Mouse (Mus musculus): ENCODE measurements around the gene Mboat7. TPM values are rescaled to one million over a fixed set of nuclear protein-coding genes. Genes with fewer than 3 reads are reported as not detected.
"Not testable (repeated sequence)": the region's sequence is repeated elsewhere in the genome, so short reads cannot be mapped to it uniquely, and the experiment has no call there.

Mboat7 gene
- polyA plus RNA-seq, 1 experiment: 156 TPM

GRCm38 (mm10) chr7:3707027-3707426 lies 13.7 kb upstream of the Mboat7 start:
- no peak overlapping the region for H3K4me3 ChIP-seq (ENCODE audit: insufficient read depth, low read length)
- TF ChIP-seq CTCF (IDR thresholded peaks at IDR 0.05; ENCODE audit: extremely low read depth, insufficient read depth, low read length): no peak
- TF ChIP-seq POLR2A (IDR thresholded peaks at IDR 0.05; ENCODE audit: extremely low read depth, insufficient read depth, low read length): no peak
- H3K4me1 ChIP-seq (ENCODE audit: control insufficient read depth, insufficient read depth, low read length): no peaks in the 10 kb centered on the region
- H3K27ac ChIP-seq (ENCODE audit: insufficient read depth, low read length): no peak overlapping the region

- Histone ChIP-seq H3K27ac (ENCODE audit: insufficient read depth, low read length) (no peak overlapping the region), H3K4me1 (ENCODE audit: control insufficient read depth, insufficient read depth, low read length) (no peaks in the 10 kb centered on the region), H3K4me3 (ENCODE audit: insufficient read depth, low read length) (no peak overlapping the region)
- TF ChIP-seq POLR2A (IDR thresholded peaks at IDR 0.05; ENCODE audit: extremely low read depth, insufficient read depth, low read length) (no peak), CTCF (IDR thresholded peaks at IDR 0.05; ENCODE audit: extremely low read depth, insufficient read depth, low read length) (no peak)
Measured at GRCm38 (mm10) chr7:3706343-3706934, 13.1 kb upstream of the Mboat7 start.

DNA sequence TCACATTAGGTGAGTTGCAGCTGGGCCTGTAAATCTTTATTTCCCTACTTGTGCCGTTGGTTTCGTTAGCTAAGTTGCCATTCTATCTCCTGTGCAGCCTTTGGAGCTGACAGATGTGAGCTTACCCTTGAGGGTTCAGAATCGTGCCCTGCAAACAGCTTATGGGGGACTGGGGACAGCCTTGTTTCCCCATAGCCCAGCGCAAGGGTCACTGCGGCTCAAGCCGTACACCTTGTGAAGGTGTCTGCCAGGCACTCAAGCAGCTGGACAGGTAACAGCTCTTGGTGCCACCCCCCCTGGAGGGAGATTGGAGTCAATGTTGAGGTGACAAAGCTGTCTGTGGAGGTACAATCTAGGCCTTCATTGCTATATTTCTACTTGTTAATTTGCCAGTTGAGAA lies 12.6 kb upstream of the Mboat7 start:
- Histone ChIP-seq H3K27ac (ENCODE audit: insufficient read depth, low read length) (no peak overlapping the region), H3K4me1 (ENCODE audit: control insufficient read depth, insufficient read depth, low read length) (no peaks in the 10 kb centered on the region), H3K4me3 (ENCODE audit: insufficient read depth, low read length) (no peak overlapping the region)
- no peak for TF ChIP-seq CTCF (IDR thresholded peaks at IDR 0.05; ENCODE audit: extremely low read depth, insufficient read depth, low read length)
- TF ChIP-seq POLR2A (IDR thresholded peaks at IDR 0.05; ENCODE audit: extremely low read depth, insufficient read depth, low read length): no peak

- not testable (repeated sequence) for H3K4me1 ChIP-seq (ENCODE audit: control insufficient read depth, insufficient read depth, low read length); H3K4me3 ChIP-seq (ENCODE audit: insufficient read depth, low read length); H3K27ac ChIP-seq (ENCODE audit: insufficient read depth, low read length)
Measured at GRCm38 (mm10) chr7:3705461-3705860, 12.1 kb upstream of the Mboat7 start.

- TF ChIP-seq POLR2A (IDR thresholded peaks at IDR 0.05; ENCODE audit: extremely low read depth, insufficient read depth, low read length) (no peak), CTCF (IDR thresholded peaks at IDR 0.05; ENCODE audit: extremely low read depth, insufficient read depth, low read length) (no peak)
- H3K4me3 ChIP-seq (ENCODE audit: insufficient read depth, low read length): peak overlapping the region; percentile 44
- H3K27ac ChIP-seq (ENCODE audit: insufficient read depth, low read length): no peak overlapping the region
- H3K4me1 ChIP-seq (ENCODE audit: control insufficient read depth, insufficient read depth, low read length): no peaks in the 10 kb centered on the region
Measured at GRCm38 (mm10) chr7:3704475-3704874, 11.2 kb upstream of the Mboat7 start.

- no peak for TF ChIP-seq CTCF (IDR thresholded peaks at IDR 0.05; ENCODE audit: extremely low read depth, insufficient read depth, low read length)
- peak; percentile 98 for TF ChIP-seq POLR2A (IDR thresholded peaks at IDR 0.05; ENCODE audit: extremely low read depth, insufficient read depth, low read length)
- Histone ChIP-seq H3K4me3 (ENCODE audit: insufficient read depth, low read length) (peak within 1 kb of the TSS; percentile 44), H3K27ac (ENCODE audit: insufficient read depth, low read length) (peak within 1 kb of the TSS; percentile 36; the same call in 1 of the 2 replicates), H3K4me1 (ENCODE audit: control insufficient read depth, insufficient read depth, low read length) (no peaks in the 10 kb centered on the region)
Measured at GRCm38 (mm10) chr7:3703879-3704441, 10.6 kb upstream of the Mboat7 start, which contains the start of gene Rps9. Gene Rps9 (plus strand): TSS chr7:3703993.

DNA sequence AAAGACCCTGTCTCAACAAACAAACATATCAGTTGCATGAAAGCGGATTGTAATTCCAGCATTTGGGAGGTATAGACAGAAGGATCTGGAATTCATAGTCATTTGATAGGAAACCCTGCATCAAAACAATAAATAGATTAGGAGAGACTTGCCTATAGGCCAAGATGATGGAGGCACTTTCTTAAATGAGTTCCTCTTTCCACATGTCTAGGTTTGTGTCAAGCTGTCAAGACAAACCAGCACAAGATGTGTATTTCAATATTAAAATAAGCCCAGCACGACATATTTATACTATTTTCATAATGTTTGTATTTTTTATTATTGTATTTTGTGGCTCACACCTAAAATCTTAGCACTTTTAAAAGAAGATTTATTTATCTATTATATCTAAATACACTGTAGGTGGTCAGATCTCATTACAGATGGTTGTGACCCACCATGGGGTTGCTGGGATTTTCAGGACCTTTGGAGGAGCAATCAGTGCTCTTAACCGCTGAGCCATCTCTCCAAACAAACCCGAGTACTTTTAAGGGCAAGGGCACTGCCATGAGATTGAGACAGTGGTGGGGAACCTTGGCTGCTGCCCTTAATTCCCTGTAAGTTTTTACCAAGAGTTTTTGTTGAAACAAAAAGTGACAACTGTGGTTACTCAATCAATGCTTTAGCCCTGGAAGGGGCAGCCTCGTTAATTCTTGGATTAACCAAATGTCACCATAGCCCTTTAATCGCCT lies 10.0 kb upstream of the Mboat7 start:
- 0 out of 2 replicates have a peak overlapping the region, but pooled peaks have one; percentile 10 for H3K27ac ChIP-seq (ENCODE audit: insufficient read depth, low read length)
- H3K4me1 ChIP-seq (ENCODE audit: control insufficient read depth, insufficient read depth, low read length): no peaks in the 10 kb centered on the region
- TF ChIP-seq POLR2A (IDR thresholded peaks at IDR 0.05; ENCODE audit: extremely low read depth, insufficient read depth, low read length) (no peak), CTCF (IDR thresholded peaks at IDR 0.05; ENCODE audit: extremely low read depth, insufficient read depth, low read length) (no peak)
- peak overlapping the region; percentile 44; the same call in 1 of the 2 replicates for H3K4me3 ChIP-seq (ENCODE audit: insufficient read depth, low read length)

- Histone ChIP-seq H3K4me3 (ENCODE audit: insufficient read depth, low read length) (no peak overlapping the region), H3K27ac (ENCODE audit: insufficient read depth, low read length) (no peak overlapping the region), H3K4me1 (ENCODE audit: control insufficient read depth, insufficient read depth, low read length) (no peaks in the 10 kb centered on the region)
- TF ChIP-seq CTCF (IDR thresholded peaks at IDR 0.05; ENCODE audit: extremely low read depth, insufficient read depth, low read length) (no peak), POLR2A (IDR thresholded peaks at IDR 0.05; ENCODE audit: extremely low read depth, insufficient read depth, low read length) (no peak)
Measured at GRCm38 (mm10) chr7:3698471-3698870, 5.1 kb upstream of the Mboat7 start.

DNA sequence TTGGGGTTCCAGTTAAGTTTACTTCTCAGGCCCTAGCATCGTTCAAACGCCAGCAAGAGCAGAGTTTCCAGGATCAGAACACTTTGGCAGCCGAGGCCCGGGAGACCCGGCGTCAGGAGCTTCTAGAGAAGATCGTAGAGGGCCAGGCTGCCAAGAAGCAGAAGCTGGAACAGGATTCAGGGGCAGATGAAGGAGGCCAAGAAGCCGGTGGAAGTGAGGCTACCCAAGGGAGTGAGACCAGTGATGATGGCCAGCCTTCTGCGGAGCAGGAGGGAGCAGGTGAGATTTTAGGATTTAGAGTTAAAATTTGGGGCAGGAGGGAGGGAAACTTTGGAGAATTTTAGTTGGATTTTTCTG lies 1.6 kb upstream of the Mboat7 start:
- H3K4me3 ChIP-seq (ENCODE audit: insufficient read depth, low read length): peak overlapping the region; percentile 53
- not testable (repeated sequence) for H3K4me1 ChIP-seq (ENCODE audit: control insufficient read depth, insufficient read depth, low read length); H3K27ac ChIP-seq (ENCODE audit: insufficient read depth, low read length)
